Mouse (Mus musculus) stomach, postnatal 0 days (tissue): ENCODE data around the gene Atp1a2.
A peak's percentile ranks its signal among the peaks of the same experiment; 100 is the strongest.

Experiments used
- CTCF ChIP-seq: IDR thresholded peaks from 2 replicates; pipeline ENCODE4 v1.5.1; 2016; ENCODE audit warnings: antibody characterized with exemption, low read depth, mild to moderate bottlenecking, moderate library complexity
- EP300 ChIP-seq: optimal IDR thresholded peaks from 2 replicates; pipeline ENCODE3; 2016; ENCODE audit warnings: antibody characterized with exemption

- TF ChIP-seq CTCF = peak; percentile 82
- no peak for TF ChIP-seq EP300
Observed at GRCm38 (mm10) chr1:172325680-172326535, 28.0 kb upstream of the Atp1a2 start.
